In genomic region chr13:64250363-64250762, GRCm38 (mm10) we compare ENCODE assay signal across 1 mouse cellular context.
TF ChIP-seq lines count a peak whose summit lies in the region.

No protein-coding gene starts in this region.

TF ChIP-seq in MEL, 35 proteins besides CTCF, POLR2A, EP300 and RAD21 (continued from another document):
- TF ChIP-seq ZC3H11A (IDR thresholded peaks at IDR 0.05; ENCODE audit: low read depth, low read length) = peak; percentile 56
- no peak for TF ChIP-seq MEF2A (IDR thresholded peaks at IDR 0.05; ENCODE audit: extremely low read depth, insufficient replicate concordance, low read depth, low read length, poor library complexity, severe bottlenecking)
- TF ChIP-seq E2F4 (IDR thresholded peaks at IDR 0.05; ENCODE audit: borderline replicate concordance, low read depth, low read length) = no peak
TF ChIP-seq in MEL: peak in this region for 4.
